Mouse (Mus musculus): Measurements from ENCODE around the gene Mpeg1. TPM values are rescaled to one million over a fixed set of nuclear protein-coding genes. Genes with fewer than 3 reads are reported as not detected.
A peak's percentile ranks its signal among the peaks of the same experiment; 100 is the strongest.

Gene Mpeg1
- polyA plus RNA-seq, 1 experiment from 2014 or later, result 2.2 TPM

DNA sequence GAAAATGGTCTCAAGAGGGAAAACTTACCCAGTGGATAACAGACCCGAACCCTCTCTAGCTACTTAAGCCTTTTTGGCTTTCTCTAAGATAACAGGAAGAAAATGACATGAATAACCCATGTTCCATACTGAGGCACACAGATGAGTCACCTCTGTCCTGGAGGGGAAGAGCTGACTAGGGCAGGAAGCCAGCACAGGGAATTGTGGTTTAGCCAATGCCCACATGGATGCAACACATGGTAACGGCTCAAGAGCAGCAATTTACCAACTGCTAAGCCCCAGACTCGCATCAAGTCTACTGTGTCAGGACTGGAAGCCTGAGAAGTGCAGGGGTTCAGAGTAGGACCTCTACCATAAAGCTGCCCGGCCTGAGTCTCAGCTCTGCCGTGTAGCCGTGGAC lies 17.8 kb downstream of the Mpeg1 start:
- Histone ChIP-seq H3K4me2 (replicated peaks; ENCODE audit: low read depth) (no peak overlapping the region), H3K9ac (ENCODE audit: low read depth, low read length) (no peak overlapping the region), H3K4me3 (ENCODE audit: low read depth, low read length) (no peak overlapping the region), H3K36me3 (ENCODE audit: control insufficient read depth, insufficient read depth) (peaks cover 44% of the 10 kb centered on the region), H3K27ac (ENCODE audit: low read depth, low read length) (no peak overlapping the region), H3K4me1 (replicated peaks; ENCODE audit: control insufficient read depth, insufficient read depth, low read length) (0 out of 2 replicates have a peak, but pooled peaks cover 7% of the 10 kb centered on the region), H3K27me3 (replicated peaks; ENCODE audit: control insufficient read depth, insufficient read depth, low read length) (no peaks in the 10 kb centered on the region), H3K9me3 (ENCODE audit: control insufficient read depth) (no peaks in the 10 kb centered on the region)
- TF ChIP-seq CTCF (IDR thresholded peaks at IDR 0.05; ENCODE audit: low read depth), result no peak
- 86% methylated on average over 6 of the region's 6 CpGs for WGBS
- no peak for ATAC-seq

DNA sequence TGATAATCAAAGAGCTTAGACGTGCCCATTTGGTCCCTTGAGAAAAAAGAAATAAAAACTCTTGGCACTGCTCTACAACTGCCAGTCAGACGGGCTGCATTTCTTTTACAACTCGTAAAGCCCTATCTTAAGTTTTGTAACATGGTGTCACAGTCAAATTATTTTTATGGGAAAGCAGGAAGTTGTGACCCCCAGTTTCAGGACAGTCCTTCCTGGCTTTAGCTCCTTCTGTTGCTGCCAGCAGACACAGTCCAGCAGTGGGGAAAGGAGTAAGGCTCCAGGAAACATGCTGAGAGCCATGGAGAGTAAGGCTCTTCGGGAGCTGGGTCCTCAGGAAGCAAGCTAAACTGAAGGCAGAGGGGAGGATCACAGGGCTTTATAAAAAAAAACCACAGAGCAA lies 23.2 kb downstream of the Mpeg1 start:
- no peak for ATAC-seq
- H3K4me2 ChIP-seq (replicated peaks; ENCODE audit: low read depth), result no peak overlapping the region

DNA sequence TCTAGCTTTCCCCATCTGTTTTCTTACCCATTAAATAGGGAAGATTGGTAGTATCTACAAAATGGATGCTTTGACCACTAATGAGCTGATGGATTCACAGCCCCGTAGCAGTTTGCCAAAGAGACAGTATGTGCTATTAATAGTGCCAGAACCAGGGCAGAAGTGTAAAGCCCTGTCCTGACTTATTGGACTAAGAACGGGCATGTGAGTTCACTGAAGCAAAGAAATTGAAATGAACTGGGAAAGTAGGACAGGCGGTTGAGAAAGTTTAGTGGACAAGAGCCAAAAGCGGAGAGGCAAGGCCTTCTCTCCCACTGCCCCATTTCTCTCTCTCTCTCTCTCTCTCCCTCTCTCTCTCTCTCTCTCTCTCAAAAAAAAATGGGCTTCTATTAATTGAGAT lies 23.6 kb downstream of the Mpeg1 start:
- peaks cover 14% of the 10 kb centered on the region; the same call in 1 of the 2 replicates for H3K4me1 ChIP-seq (replicated peaks; ENCODE audit: control insufficient read depth, insufficient read depth, low read length)
- 0 out of 2 replicates have a peak overlapping the region, but pooled peaks have one; percentile 36 for H3K27ac ChIP-seq (ENCODE audit: low read depth, low read length)
- H3K9me3 ChIP-seq (ENCODE audit: control insufficient read depth), result no peaks in the 10 kb centered on the region
- ATAC-seq, result no peak
- H3K4me2 ChIP-seq (replicated peaks; ENCODE audit: low read depth), result no peak overlapping the region
- peaks cover 36% of the 10 kb centered on the region for H3K36me3 ChIP-seq (ENCODE audit: control insufficient read depth, insufficient read depth)
- no peak overlapping the region for H3K9ac ChIP-seq (ENCODE audit: low read depth, low read length)
- no peaks in the 10 kb centered on the region for H3K27me3 ChIP-seq (replicated peaks; ENCODE audit: control insufficient read depth, insufficient read depth, low read length)
- TF ChIP-seq CTCF (IDR thresholded peaks at IDR 0.05; ENCODE audit: low read depth), result no peak
- no peak overlapping the region for H3K4me3 ChIP-seq (ENCODE audit: low read depth, low read length)
- 80% methylated on average over 4 of the region's 4 CpGs for WGBS

More for the DNA sequence above, 23.2 kb downstream of the Mpeg1 start:
- no peak overlapping the region for H3K4me3 ChIP-seq (ENCODE audit: low read depth, low read length)
- no peak for TF ChIP-seq CTCF (IDR thresholded peaks at IDR 0.05; ENCODE audit: low read depth)
- H3K4me1 ChIP-seq (replicated peaks; ENCODE audit: control insufficient read depth, insufficient read depth, low read length), result peaks cover 14% of the 10 kb centered on the region; the same call in 1 of the 2 replicates
- no peaks in the 10 kb centered on the region for H3K27me3 ChIP-seq (replicated peaks; ENCODE audit: control insufficient read depth, insufficient read depth, low read length)
- 63% methylated on average over 4 of the region's 4 CpGs for WGBS
- H3K27ac ChIP-seq (ENCODE audit: low read depth, low read length), result 0 out of 2 replicates have a peak overlapping the region, but pooled peaks have one; percentile 36
- H3K9ac ChIP-seq (ENCODE audit: low read depth, low read length), result no peak overlapping the region
- no peaks in the 10 kb centered on the region for H3K9me3 ChIP-seq (ENCODE audit: control insufficient read depth)
- peaks cover 41% of the 10 kb centered on the region for H3K36me3 ChIP-seq (ENCODE audit: control insufficient read depth, insufficient read depth)

DNA sequence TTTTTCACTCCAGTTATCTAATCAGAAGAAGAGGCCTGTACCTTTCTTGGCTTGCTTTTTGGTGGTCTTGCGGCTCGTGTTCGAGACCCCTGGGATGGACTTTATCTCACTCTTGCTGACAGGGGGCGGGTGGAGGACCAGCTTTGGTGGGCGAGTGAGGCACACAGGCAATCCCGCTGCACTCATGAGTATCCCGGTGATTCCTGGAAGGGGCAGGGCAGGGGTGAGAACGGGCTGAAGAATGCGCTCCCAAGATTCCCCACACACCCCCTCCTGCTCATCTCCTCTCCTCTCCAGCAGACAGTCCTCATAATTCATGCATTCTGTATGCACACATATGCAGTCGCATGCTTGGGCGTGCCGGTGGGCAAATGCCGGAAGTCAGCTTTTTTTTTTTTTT lies 24.6 kb downstream of the Mpeg1 start:
- H3K9ac ChIP-seq (ENCODE audit: low read depth, low read length), result no peak overlapping the region
- H3K9me3 ChIP-seq (ENCODE audit: control insufficient read depth), result no peaks in the 10 kb centered on the region
- H3K4me3 ChIP-seq (ENCODE audit: low read depth, low read length), result no peak overlapping the region
- no peak overlapping the region for H3K27ac ChIP-seq (ENCODE audit: low read depth, low read length)
- peaks cover 36% of the 10 kb centered on the region; the same call in 1 of the 2 replicates for H3K36me3 ChIP-seq (ENCODE audit: control insufficient read depth, insufficient read depth)
- no peaks in the 10 kb centered on the region for H3K27me3 ChIP-seq (replicated peaks; ENCODE audit: control insufficient read depth, insufficient read depth, low read length)
- no peak for TF ChIP-seq CTCF (IDR thresholded peaks at IDR 0.05; ENCODE audit: low read depth)
- H3K4me1 ChIP-seq (replicated peaks; ENCODE audit: control insufficient read depth, insufficient read depth, low read length), result peaks cover 20% of the 10 kb centered on the region; the same call in 1 of the 2 replicates
- no peak for ATAC-seq
- H3K4me2 ChIP-seq (replicated peaks; ENCODE audit: low read depth), result no peak overlapping the region
- WGBS, result 77% methylated on average over 13 of the region's 13 CpGs

DNA sequence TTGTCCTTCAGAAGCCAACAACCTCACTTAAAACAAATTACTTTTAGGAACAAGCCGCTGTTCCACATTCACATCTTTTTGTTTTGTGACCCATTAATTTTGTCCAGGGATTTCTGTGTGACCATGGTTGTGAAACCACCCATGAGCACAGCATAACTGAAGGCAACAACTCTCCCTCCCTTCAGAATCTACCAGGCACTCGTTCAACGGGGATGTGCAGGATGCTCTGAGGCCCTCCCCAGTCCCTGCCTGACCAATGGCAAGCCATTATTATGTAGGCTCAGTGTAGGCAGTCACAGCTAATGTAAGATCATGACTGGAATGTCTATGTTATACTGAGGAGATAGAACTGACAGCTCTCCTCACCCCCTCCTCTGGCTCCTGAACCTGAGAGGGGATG lies 25.1 kb downstream of the Mpeg1 start:
- Histone ChIP-seq H3K9me3 (ENCODE audit: control insufficient read depth) (no peaks in the 10 kb centered on the region), H3K4me1 (replicated peaks; ENCODE audit: control insufficient read depth, insufficient read depth, low read length) (peaks cover 20% of the 10 kb centered on the region; the same call in 1 of the 2 replicates), H3K27ac (ENCODE audit: low read depth, low read length) (no peak overlapping the region), H3K27me3 (replicated peaks; ENCODE audit: control insufficient read depth, insufficient read depth, low read length) (no peaks in the 10 kb centered on the region), H3K4me2 (replicated peaks; ENCODE audit: low read depth) (no peak overlapping the region), H3K36me3 (ENCODE audit: control insufficient read depth, insufficient read depth) (peaks cover 39% of the 10 kb centered on the region; the same call in 1 of the 2 replicates), H3K4me3 (ENCODE audit: low read depth, low read length) (no peak overlapping the region), H3K9ac (ENCODE audit: low read depth, low read length) (no peak overlapping the region)
- 64% methylated on average over 3 of the region's 3 CpGs for WGBS
- no peak for ATAC-seq
- TF ChIP-seq CTCF (IDR thresholded peaks at IDR 0.05; ENCODE audit: low read depth), result no peak

DNA sequence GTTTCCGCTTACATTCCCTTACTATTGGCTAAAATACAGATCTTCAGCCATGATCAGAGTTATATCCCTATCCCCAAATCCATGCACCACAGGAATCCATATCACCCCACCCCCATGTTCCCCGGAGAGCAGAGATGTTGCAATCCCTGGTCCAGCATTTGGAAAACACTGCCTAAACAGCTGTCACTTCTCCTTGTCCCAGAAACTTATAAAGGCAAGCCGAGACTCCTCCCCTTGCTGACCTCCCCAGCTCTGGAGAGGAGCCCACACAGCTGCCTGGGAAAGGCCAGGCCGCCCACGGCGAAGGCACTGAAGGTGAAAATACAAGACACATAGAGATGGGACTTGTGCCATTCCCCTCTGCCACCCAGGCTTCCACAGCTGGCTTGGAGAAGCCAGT lies 26.3 kb downstream of the Mpeg1 start:
- Histone ChIP-seq H3K4me1 (replicated peaks; ENCODE audit: control insufficient read depth, insufficient read depth, low read length) (peaks cover 20% of the 10 kb centered on the region; the same call in 1 of the 2 replicates), H3K36me3 (ENCODE audit: control insufficient read depth, insufficient read depth) (peaks cover 40% of the 10 kb centered on the region; the same call in 1 of the 2 replicates), H3K9me3 (ENCODE audit: control insufficient read depth) (no peaks in the 10 kb centered on the region), H3K4me3 (ENCODE audit: low read depth, low read length) (no peak overlapping the region), H3K9ac (ENCODE audit: low read depth, low read length) (no peak overlapping the region), H3K27me3 (replicated peaks; ENCODE audit: control insufficient read depth, insufficient read depth, low read length) (no peaks in the 10 kb centered on the region), H3K4me2 (replicated peaks; ENCODE audit: low read depth) (no peak overlapping the region), H3K27ac (ENCODE audit: low read depth, low read length) (peak overlapping the region; percentile 96)
- no peak for TF ChIP-seq CTCF (IDR thresholded peaks at IDR 0.05; ENCODE audit: low read depth)
- ATAC-seq, result no peak
- 62% methylated on average over 6 of the region's 6 CpGs for whole genome bisulfite sequencing

Measured in intestine, postnatal 0 days (tissue).